Mouse (Mus musculus): ENCODE results near the gene Rassf1. TPM values are rescaled to one million over a fixed set of nuclear protein-coding genes. Genes with fewer than 3 reads are reported as not detected.

Gene Rassf1
- polyA plus RNA-seq, 1 experiment from 2014 or later: 41.3 TPM

DNA sequence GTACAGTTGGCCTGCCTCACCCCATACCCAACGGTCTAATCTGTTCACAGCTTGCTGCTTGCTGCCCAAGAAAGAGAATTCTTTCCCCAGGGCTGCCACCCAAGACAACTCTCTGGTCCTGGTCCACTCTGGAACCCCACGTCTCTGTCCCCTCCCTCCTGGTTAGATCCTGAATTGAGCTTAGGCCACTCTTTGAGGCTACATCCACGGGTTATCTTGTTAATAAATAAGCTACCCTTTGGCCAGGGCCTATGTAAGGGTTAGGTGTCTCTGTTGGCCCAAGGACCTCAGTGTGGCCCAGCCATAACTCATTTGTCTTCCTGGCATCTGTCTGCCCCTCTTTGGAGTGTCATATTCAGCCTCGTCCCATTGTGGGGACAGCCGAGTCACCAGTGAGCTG lies 47.0 kb downstream of the Rassf1 start:
- 0 out of 2 replicates have a peak, but pooled peaks cover 4% of the 10 kb centered on the region for H3K4me1 ChIP-seq (ENCODE audit: control insufficient read depth, insufficient read depth, low read length)
- 72% methylated on average over 5 of the region's 5 CpGs for WGBS

DNA sequence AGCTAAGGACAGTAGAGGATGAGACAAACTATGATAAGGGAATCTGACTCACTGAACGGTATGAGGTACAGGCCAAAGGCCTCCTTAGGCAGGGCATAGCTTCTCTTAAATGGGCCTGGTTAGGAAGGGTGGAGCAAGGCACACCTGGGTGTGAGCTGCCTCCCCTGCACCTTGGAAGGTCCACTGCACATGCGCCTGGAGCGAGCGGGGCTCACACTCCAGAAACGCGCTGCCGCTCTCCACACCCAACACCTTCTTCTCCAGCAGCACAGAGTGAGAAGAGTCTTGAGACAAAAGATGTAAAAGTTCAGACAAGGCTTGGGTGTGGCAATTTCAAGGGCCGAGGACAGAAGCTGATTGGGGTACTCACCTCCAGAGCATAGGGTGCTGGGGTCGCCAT lies 48.1 kb downstream of the Rassf1 start:
- Histone ChIP-seq H3K9me3 (ENCODE audit: control insufficient read depth, low read length) (no peaks in the 10 kb centered on the region), H3K36me3 (ENCODE audit: control insufficient read depth, insufficient read depth, low read length) (no peaks in the 10 kb centered on the region), H3K27me3 (ENCODE audit: control insufficient read depth, insufficient read depth, low read length) (no peaks in the 10 kb centered on the region), H3K4me3 (ENCODE audit: low read depth, low read length) (no peak overlapping the region), H3K4me2 (ENCODE audit: low read depth) (no peak overlapping the region), H3K9ac (ENCODE audit: low read length) (no peak overlapping the region), H3K4me1 (ENCODE audit: control insufficient read depth, insufficient read depth, low read length) (peaks cover 6% of the 10 kb centered on the region; the same call in 1 of the 2 replicates), H3K27ac (ENCODE audit: low read depth, low read length) (no peak overlapping the region)
- ATAC-seq (ENCODE audit: insufficient read depth, low FRiP score, low TSS enrichment) (no peak), DNase-seq (ENCODE audit: low spot score) (no peak)
- 93% methylated on average over 9 of the region's 9 CpGs for WGBS

More for the DNA sequence above, 47.0 kb downstream of the Rassf1 start:
- Histone ChIP-seq H3K27me3 (ENCODE audit: control insufficient read depth, insufficient read depth, low read length) (no peaks in the 10 kb centered on the region), H3K9ac (ENCODE audit: low read length) (no peak overlapping the region), H3K4me3 (ENCODE audit: low read depth, low read length) (no peak overlapping the region), H3K4me2 (ENCODE audit: low read depth) (no peak overlapping the region), H3K9me3 (ENCODE audit: control insufficient read depth, low read length) (no peaks in the 10 kb centered on the region), H3K27ac (ENCODE audit: low read depth, low read length) (no peak overlapping the region), H3K36me3 (ENCODE audit: control insufficient read depth, insufficient read depth, low read length) (peaks cover 2% of the 10 kb centered on the region; the same call in 1 of the 2 replicates)
- ATAC-seq (ENCODE audit: insufficient read depth, low FRiP score, low TSS enrichment) (no peak), DNase-seq (ENCODE audit: low spot score) (no peak)

DNA sequence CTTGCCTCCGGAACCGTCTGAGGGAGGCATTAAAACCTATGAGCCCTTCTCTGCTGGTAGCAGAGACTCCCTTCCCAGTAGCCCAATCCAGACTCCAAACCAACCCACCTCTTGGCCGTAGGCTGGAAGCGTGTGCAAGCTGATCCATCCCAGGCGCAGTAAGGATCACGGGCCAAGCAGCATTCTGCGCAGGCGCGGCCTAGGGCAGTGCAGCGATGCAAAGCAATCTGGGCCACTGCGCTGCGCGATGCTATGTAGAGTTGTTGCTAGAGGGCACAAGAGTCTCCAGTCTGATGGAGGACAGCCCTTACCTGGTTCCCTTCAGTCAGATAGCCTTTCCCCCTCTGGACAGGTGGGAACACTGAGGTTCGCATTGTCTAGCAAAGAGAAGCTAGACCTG lies 48.5 kb downstream of the Rassf1 start:
- H3K9me3 ChIP-seq (ENCODE audit: control insufficient read depth, low read length): no peaks in the 10 kb centered on the region
- H3K4me1 ChIP-seq (ENCODE audit: control insufficient read depth, insufficient read depth, low read length): peaks cover 9% of the 10 kb centered on the region; the same call in 1 of the 2 replicates
- H3K27me3 ChIP-seq (ENCODE audit: control insufficient read depth, insufficient read depth, low read length): no peaks in the 10 kb centered on the region
- no peak overlapping the region for H3K27ac ChIP-seq (ENCODE audit: low read depth, low read length)
- WGBS: 73% methylated on average over 14 of the region's 14 CpGs
- DNase-seq (ENCODE audit: low spot score): no peak
- no peak overlapping the region for H3K4me2 ChIP-seq (ENCODE audit: low read depth)
- no peak overlapping the region for H3K9ac ChIP-seq (ENCODE audit: low read length)
- no peak overlapping the region for H3K4me3 ChIP-seq (ENCODE audit: low read depth, low read length)
- no peaks in the 10 kb centered on the region for H3K36me3 ChIP-seq (ENCODE audit: control insufficient read depth, insufficient read depth, low read length)
- ATAC-seq (ENCODE audit: insufficient read depth, low FRiP score, low TSS enrichment): no peak

DNA sequence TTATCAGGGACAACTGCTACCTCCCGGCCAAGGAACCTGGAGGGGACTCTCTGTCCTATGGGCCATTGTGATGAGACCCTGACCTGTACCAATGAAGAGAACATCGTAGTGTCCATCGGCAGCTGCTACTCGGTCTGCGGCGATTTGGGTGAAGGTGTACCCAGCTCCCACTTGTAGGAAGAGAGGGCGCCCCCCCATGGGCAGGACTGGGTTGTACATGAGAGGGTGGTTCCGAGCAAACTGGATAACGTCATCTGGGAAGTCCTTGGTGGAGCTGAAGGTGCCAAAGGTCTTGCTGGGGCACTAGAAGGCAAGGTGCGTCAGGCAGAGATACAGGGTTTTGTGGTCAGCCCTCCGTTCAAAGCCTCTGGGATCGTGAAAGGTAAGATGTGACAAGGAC lies 49.4 kb downstream of the Rassf1 start:
- Histone ChIP-seq H3K9ac (ENCODE audit: low read length) (no peak overlapping the region), H3K27me3 (ENCODE audit: control insufficient read depth, insufficient read depth, low read length) (no peaks in the 10 kb centered on the region), H3K4me3 (ENCODE audit: low read depth, low read length) (no peak overlapping the region), H3K9me3 (ENCODE audit: control insufficient read depth, low read length) (no peaks in the 10 kb centered on the region), H3K4me2 (ENCODE audit: low read depth) (no peak overlapping the region), H3K36me3 (ENCODE audit: control insufficient read depth, insufficient read depth, low read length) (no peaks in the 10 kb centered on the region), H3K27ac (ENCODE audit: low read depth, low read length) (no peak overlapping the region), H3K4me1 (ENCODE audit: control insufficient read depth, insufficient read depth, low read length) (peaks cover 9% of the 10 kb centered on the region; the same call in 1 of the 2 replicates)
- ATAC-seq (ENCODE audit: insufficient read depth, low FRiP score, low TSS enrichment) (no peak), DNase-seq (ENCODE audit: low spot score) (no peak)
- WGBS: 81% methylated on average over 12 of the region's 12 CpGs

DNA sequence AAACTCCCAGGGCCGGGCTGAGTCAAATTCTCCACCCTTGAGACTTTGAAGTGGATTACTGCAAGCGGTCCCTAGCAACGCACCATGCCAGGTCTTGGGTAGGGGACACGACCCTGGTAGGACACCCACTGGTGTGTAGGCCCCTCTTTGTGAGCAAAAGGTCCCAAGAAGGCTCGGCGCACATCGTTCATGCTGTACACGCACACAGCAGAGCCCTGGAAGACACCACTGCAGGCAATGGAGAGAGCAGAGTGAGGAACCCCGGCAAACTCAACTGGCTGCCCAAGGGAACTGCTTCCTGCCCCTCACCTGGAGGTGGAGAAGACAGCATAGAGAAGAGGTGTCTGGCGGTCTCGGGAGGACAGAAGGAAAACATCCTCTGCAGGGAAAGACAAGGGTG lies 49.9 kb downstream of the Rassf1 start:
- H3K9ac ChIP-seq (ENCODE audit: low read length): no peak overlapping the region
- H3K36me3 ChIP-seq (ENCODE audit: control insufficient read depth, insufficient read depth, low read length): no peaks in the 10 kb centered on the region
- ATAC-seq (ENCODE audit: insufficient read depth, low FRiP score, low TSS enrichment) (no peak), DNase-seq (ENCODE audit: low spot score) (no peak)
- WGBS: 87% methylated on average over 11 of the region's 11 CpGs
- H3K4me3 ChIP-seq (ENCODE audit: low read depth, low read length): no peak overlapping the region
- H3K27me3 ChIP-seq (ENCODE audit: control insufficient read depth, insufficient read depth, low read length): no peaks in the 10 kb centered on the region
- H3K9me3 ChIP-seq (ENCODE audit: control insufficient read depth, low read length): no peaks in the 10 kb centered on the region
- no peak overlapping the region for H3K4me2 ChIP-seq (ENCODE audit: low read depth)
- peaks cover 9% of the 10 kb centered on the region; the same call in 1 of the 2 replicates for H3K4me1 ChIP-seq (ENCODE audit: control insufficient read depth, insufficient read depth, low read length)
- H3K27ac ChIP-seq (ENCODE audit: low read depth, low read length): no peak overlapping the region

DNA sequence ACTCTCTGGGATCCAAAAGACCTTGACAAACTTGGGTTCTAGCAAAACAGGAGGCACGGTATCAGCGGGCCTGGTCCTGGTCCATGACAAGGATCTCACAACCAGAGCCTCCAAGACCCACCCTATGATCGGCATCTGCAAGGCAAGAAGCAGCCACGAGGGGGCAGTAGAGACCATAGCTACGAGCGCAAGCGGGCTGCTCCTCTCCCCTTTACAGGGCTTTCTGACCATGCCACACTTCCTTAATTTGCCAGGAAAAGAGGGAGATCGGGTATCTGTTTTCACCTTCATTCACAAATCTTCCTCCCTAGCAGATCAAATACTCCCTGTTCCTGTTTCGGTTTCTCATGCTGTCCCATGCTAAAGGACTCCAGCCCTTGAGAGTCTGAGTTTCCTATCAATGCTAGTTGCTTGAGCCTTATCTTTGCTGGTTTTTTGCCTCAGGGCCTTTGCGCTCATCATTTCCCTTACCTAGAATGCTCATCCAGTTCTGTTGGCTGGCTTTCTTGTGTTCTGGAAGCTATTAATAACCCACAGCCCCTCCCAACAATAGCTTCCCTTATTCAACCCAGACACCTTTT lies 50.8 kb downstream of the Rassf1 start:
- ATAC-seq (ENCODE audit: insufficient read depth, low FRiP score, low TSS enrichment): no peak
- Histone ChIP-seq H3K36me3 (ENCODE audit: control insufficient read depth, insufficient read depth, low read length) (no peaks in the 10 kb centered on the region), H3K9me3 (ENCODE audit: control insufficient read depth, low read length) (no peaks in the 10 kb centered on the region), H3K4me2 (ENCODE audit: low read depth) (no peak overlapping the region), H3K27ac (ENCODE audit: low read depth, low read length) (no peak overlapping the region), H3K4me3 (ENCODE audit: low read depth, low read length) (no peak overlapping the region), H3K4me1 (ENCODE audit: control insufficient read depth, insufficient read depth, low read length) (peaks cover 16% of the 10 kb centered on the region), H3K9ac (ENCODE audit: low read length) (peak overlapping the region; percentile 27), H3K27me3 (ENCODE audit: control insufficient read depth, insufficient read depth, low read length) (no peaks in the 10 kb centered on the region)
- 14% methylated on average over 10 of the region's 10 CpGs for WGBS
- peak; percentile 93 for DNase-seq (ENCODE audit: low spot score)

DNA sequence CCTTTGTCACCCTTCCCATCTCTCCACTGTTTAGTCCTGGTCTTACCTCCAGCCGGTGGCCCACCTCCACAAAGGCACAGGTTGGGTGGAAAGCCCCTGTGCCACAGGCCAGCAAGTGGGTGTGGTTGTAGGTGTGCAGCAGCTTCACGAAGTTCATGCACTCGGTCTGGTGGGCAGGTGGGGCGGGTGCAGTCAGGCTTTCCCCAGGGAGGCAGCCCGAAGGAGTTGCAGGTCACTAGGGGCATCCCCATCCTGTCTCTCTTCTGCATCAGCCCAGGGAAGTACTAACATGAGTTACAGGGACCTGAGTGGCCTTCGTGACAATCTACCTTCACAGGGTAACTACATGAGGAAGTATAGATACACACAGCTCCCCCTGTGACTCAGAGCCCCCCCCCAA lies 51.9 kb downstream of the Rassf1 start:
- H3K4me2 ChIP-seq (ENCODE audit: low read depth): no peak overlapping the region
- no peak overlapping the region for H3K4me3 ChIP-seq (ENCODE audit: low read depth, low read length)
- no peak overlapping the region for H3K27ac ChIP-seq (ENCODE audit: low read depth, low read length)
- no peaks in the 10 kb centered on the region for H3K27me3 ChIP-seq (ENCODE audit: control insufficient read depth, insufficient read depth, low read length)
- H3K9ac ChIP-seq (ENCODE audit: low read length): no peak overlapping the region; the same call in 1 of the 2 replicates
- no peak for ATAC-seq (ENCODE audit: insufficient read depth, low FRiP score, low TSS enrichment)
- 81% methylated on average over 6 of the region's 6 CpGs for WGBS
- no peaks in the 10 kb centered on the region for H3K9me3 ChIP-seq (ENCODE audit: control insufficient read depth, low read length)
- H3K4me1 ChIP-seq (ENCODE audit: control insufficient read depth, insufficient read depth, low read length): peaks cover 21% of the 10 kb centered on the region
- H3K36me3 ChIP-seq (ENCODE audit: control insufficient read depth, insufficient read depth, low read length): no peaks in the 10 kb centered on the region
- DNase-seq (ENCODE audit: low spot score): no peak

DNA sequence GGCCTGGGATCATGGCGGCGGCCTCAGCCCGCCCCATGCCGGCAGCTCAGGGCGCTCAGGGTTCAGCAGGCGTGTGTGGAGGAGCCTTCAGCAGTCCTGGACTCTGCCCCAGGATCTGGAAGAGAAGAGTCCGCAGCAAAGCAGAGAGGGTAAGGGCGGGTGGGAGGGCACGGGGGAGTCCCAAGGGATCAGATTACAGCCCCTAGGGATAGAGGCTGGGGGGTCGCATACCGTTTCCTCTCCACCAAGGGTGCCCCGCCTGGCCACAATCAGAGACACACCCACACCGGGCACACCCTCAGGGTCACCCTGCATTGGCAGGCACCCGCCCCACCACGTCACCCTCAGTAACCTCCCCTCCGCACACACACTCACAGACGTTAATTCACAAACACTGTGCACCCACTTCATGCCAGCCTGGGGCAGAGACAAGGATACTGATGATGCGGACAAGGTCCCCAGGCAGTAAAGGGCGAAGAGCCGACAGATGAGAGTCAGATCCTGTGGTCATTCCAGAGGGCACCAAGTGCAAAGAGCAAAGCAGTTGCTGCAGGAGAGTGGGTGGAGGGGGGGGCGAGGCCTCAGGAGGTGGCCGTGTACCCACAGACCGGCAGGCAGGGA lies 53.8 kb downstream of the Rassf1 start:
- DNase-seq (ENCODE audit: low spot score): no peak
- 37% methylated on average over 23 of the region's 23 CpGs for WGBS
- Histone ChIP-seq H3K27ac (ENCODE audit: low read depth, low read length) (no peak overlapping the region), H3K4me2 (ENCODE audit: low read depth) (peak overlapping the region; percentile 15), H3K36me3 (ENCODE audit: control insufficient read depth, insufficient read depth, low read length) (no peaks in the 10 kb centered on the region), H3K4me3 (ENCODE audit: low read depth, low read length) (no peak overlapping the region), H3K9me3 (ENCODE audit: control insufficient read depth, low read length) (no peaks in the 10 kb centered on the region), H3K27me3 (ENCODE audit: control insufficient read depth, insufficient read depth, low read length) (no peaks in the 10 kb centered on the region), H3K4me1 (ENCODE audit: control insufficient read depth, insufficient read depth, low read length) (peaks cover 27% of the 10 kb centered on the region), H3K9ac (ENCODE audit: low read length) (no peak overlapping the region)
- ATAC-seq (ENCODE audit: insufficient read depth, low FRiP score, low TSS enrichment): no peak

DNA sequence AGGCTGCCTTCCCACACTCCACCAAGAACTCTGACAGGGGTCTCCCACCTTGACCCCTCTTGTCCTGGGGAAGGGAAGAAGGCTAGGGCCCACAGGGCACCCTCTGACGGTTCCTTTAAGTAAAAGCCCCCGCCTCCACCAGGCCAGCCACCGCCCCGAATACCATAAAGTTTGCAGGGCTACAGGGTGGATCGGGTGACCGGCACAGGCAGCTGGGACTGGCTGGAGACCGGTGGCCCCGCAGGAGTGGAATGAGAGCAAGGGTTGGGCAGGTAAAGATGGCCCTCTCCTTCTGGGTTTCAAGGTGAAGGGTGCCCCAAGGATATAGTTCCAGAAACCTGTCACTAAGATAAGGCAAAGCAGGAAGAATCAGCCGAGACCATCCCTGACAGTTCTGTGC lies 55.2 kb downstream of the Rassf1 start:
- Histone ChIP-seq H3K27me3 (ENCODE audit: control insufficient read depth, insufficient read depth, low read length) (no peaks in the 10 kb centered on the region), H3K4me3 (ENCODE audit: low read depth, low read length) (no peak overlapping the region), H3K4me2 (ENCODE audit: low read depth) (peak overlapping the region; percentile 4; the same call in 1 of the 2 replicates), H3K4me1 (ENCODE audit: control insufficient read depth, insufficient read depth, low read length) (peaks cover 32% of the 10 kb centered on the region), H3K9me3 (ENCODE audit: control insufficient read depth, low read length) (no peaks in the 10 kb centered on the region), H3K9ac (ENCODE audit: low read length) (no peak overlapping the region), H3K27ac (ENCODE audit: low read depth, low read length) (no peak overlapping the region; the same call in 1 of the 2 replicates), H3K36me3 (ENCODE audit: control insufficient read depth, insufficient read depth, low read length) (no peaks in the 10 kb centered on the region)
- DNase-seq (ENCODE audit: low spot score): no peak
- ATAC-seq (ENCODE audit: insufficient read depth, low FRiP score, low TSS enrichment): no peak
- WGBS: 6% methylated on average over 9 of the region's 9 CpGs

Data from neural tube, embryonic 11.5 days (tissue).